Mouse (Mus musculus) liver, adult 2 months (tissue): ENCODE data around the gene Slc44a4.

Experiments used
- CTCF ChIP-seq: fragments of 200-500 bp; IDR thresholded peaks from 2 replicates; pipeline ENCODE4 v1.5.1; 2011; ENCODE audit warnings: low read depth, low read length, control low read depth
- POLR2A ChIP-seq: fragments of 200-500 bp; IDR thresholded peaks from 2 replicates; pipeline ENCODE4 v1.6.1; 2011; ENCODE audit warnings: low read length, control low read depth; ENCODE audit not compliant: insufficient read depth; ENCODE audit errors: extremely low read depth

DNA sequence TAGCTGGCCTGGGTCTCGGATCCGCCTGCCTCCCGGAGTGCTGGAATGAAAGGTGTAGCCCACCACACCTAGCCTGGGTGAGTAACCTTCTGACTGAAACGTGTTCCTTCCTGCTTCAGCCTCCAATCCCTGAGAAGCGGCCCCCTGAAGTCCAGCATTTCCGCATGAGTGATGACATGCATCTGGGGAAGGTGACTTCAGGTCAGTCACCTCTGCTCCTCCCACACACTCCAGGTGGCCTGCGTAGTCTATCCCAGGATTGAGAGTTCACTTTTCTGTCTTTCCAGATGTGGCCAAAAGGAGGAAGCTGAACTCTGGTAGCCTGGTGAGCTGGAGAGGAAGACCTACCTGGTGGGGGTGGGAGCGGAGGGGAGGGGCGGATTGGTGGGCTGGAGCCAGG, 11.4 kb upstream of the Slc44a4 start:
- TF ChIP-seq CTCF, result no peak
- TF ChIP-seq POLR2A, result no peak
